Mouse (Mus musculus) brain, embryonic 14.5 days (tissue): ENCODE data around the gene Lmo2.

ENCODE experiments used
- CTCF ChIP-seq: fragments of 200-500 bp; IDR thresholded peaks from 2 replicates; pipeline ENCODE4 v1.5.1; 2012; ENCODE audit warnings: inconsistent platforms, mild to moderate bottlenecking, moderate library complexity, borderline replicate concordance; ENCODE audit not compliant: insufficient read depth, insufficient read length; ENCODE audit errors: extremely low read depth
- POLR2A ChIP-seq: fragments of 200-500 bp; IDR thresholded peaks from 2 replicates; pipeline ENCODE4 v1.6.1; 2012; ENCODE audit warnings: mild to moderate bottlenecking, inconsistent platforms, borderline replicate concordance; ENCODE audit not compliant: poor library complexity, insufficient read depth, insufficient read length, severe bottlenecking; ENCODE audit errors: extremely low read depth

DNA sequence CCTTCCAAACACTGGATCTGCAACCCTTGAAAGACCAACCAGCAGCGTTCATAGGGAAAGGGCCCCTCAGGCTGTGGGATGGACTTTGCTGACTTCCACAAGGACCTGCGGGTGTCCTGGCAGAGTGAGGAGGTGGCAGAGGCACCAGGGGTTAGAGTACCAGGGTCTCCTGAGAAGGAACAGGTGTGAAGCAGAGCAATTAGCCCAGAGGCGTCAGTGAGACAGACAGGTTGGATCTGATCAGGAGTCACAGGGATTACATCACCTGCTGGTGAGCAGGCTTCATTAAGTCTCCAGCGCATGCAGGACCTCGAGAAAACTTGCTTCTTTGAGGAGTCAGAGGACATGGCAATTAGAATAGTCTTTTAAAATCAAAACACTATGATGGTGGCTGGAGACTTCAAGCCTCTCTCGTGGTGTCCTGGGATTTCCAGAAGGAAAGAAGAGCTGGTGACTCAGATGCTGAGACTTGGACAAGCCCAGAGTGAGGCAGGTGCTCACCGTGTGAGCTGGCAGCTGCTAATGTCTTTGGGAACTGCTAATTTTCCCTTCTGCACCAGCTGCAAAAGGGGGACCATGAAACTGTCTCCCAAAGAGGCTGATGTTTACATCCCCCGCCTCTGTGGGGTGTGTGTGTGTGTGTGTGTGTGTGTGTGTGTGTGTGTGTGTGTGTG, 9.7 kb upstream of the Lmo2 start:
- TF ChIP-seq CTCF (no peak), POLR2A (no peak)
